Comparison of ENCODE assay signal across 15 mouse cellular contexts in the genomic region with DNA sequence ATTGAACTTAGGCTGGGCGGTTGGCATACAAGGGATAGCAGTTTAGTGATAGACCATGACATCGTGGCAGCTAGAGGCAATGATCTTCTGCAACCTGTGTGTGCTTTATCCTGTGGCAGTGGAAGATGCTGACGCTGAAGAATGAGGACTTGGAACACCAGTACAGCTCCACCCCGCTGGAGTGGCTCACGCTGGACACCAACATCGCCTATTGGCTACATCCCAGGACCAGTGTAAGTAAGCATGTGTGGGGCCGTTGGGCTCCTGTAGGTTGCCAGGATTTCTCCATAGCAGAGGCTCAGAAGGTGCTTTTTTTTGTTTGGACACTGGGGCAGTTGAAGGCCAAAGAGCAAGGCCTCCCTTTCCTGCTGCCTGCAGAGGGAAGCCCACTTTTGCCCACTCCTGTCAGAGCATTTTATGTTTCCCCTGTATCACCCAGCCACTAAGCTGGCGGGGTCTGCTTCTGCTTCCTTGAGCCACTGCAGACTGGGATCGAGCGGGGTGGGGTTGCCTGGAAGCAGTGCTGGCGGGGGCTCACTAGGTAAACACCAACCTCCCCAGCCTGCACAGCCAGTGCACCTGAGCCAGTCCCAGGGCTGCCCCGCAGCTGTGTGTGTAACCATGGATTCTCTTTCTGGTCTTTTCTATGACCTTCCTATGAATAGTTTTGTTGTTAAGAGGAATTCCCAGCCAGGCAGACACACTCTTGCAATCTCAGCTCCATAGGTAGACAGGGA. TPM values are rescaled to one million over a fixed set of nuclear protein-coding genes. Genes with fewer than 3 reads are reported as not detected.
DNase-seq lines count a peak whose midpoint lies in the region; ATAC-seq and TF ChIP-seq lines count a peak whose summit lies in the region.
"Had no signal": no experiment of that assay in that cellular context is flagged by ENCODE, and none has a peak within 500 bp of the region (broad histone marks: within the 10 kb centered on the region; RNA-seq: fewer than 3 reads in every experiment).

No protein-coding gene starts in this region.

- no peak overlapping the region for H3K27ac ChIP-seq in kidney, adult 2 months (ENCODE audit: insufficient read depth, low read depth, low read length)
- no peak overlapping the region for H3K27ac ChIP-seq in kidney, embryonic 15.5 days
- H3K27ac ChIP-seq in forebrain, postnatal 0 days (ENCODE audit: low read depth, low read length) = no peak overlapping the region
- H3K27ac ChIP-seq: hindbrain, embryonic 10.5 days; intestine, embryonic 15.5 days; macrophage; neural tube, embryonic 15.5 days had no signal

- WGBS in kidney, adult 2 months = 72% methylated on average over 12 of the region's 12 CpGs
- 89% methylated on average over 12 of the region's 12 CpGs for WGBS in kidney, embryonic 15.5 days
- WGBS in forebrain, postnatal 0 days = 92% methylated on average over 12 of the region's 12 CpGs

- no peak for TF ChIP-seq POLR2A in kidney, adult 2 months (IDR thresholded peaks at IDR 0.05; ENCODE audit: low read depth, low read length)

- H3K4me2 ChIP-seq in kidney, embryonic 15.5 days = no peak overlapping the region
- H3K4me2 ChIP-seq in forebrain, postnatal 0 days (ENCODE audit: low read depth) = no peak overlapping the region
- H3K4me2 ChIP-seq: heart, embryonic 12.5 days; intestine, embryonic 15.5 days; neural tube, embryonic 15.5 days had no signal

- H3K4me3 ChIP-seq in kidney, adult 2 months (ENCODE audit: insufficient read depth, low read depth, low read length) = no peak overlapping the region
- no peak overlapping the region for H3K4me3 ChIP-seq in kidney, embryonic 15.5 days (replicated peaks)
- H3K4me3 ChIP-seq in forebrain, postnatal 0 days (ENCODE audit: low read depth, low read length) = no peak overlapping the region
- H3K4me3 ChIP-seq: heart, embryonic 12.5 days; hindbrain, embryonic 10.5 days; intestine, embryonic 15.5 days; neural tube, embryonic 15.5 days had no signal

- no peaks in the 10 kb centered on the region for H3K4me1 ChIP-seq in kidney, adult 2 months (ENCODE audit: control insufficient read depth, insufficient read depth, low read length)
- no peaks in the 10 kb centered on the region for H3K4me1 ChIP-seq in kidney, embryonic 15.5 days
- H3K4me1 ChIP-seq in forebrain, postnatal 0 days (ENCODE audit: insufficient read depth) = no peaks in the 10 kb centered on the region
- H3K4me1 ChIP-seq: heart, embryonic 12.5 days; hindbrain, embryonic 10.5 days; intestine, embryonic 15.5 days; neural tube, embryonic 15.5 days had no signal

- no peak for ATAC-seq in kidney, embryonic 15.5 days (replicated peaks; ENCODE audit: low FRiP score)
- no peak for ATAC-seq in forebrain, postnatal 0 days
- no peak for ATAC-seq in megakaryocyte, adult 5-6 weeks (ENCODE audit: poor library complexity, severe bottlenecking)
- ATAC-seq: intestine, embryonic 15.5 days had no signal

- no peaks in the 10 kb centered on the region for H3K9me3 ChIP-seq in kidney, embryonic 15.5 days (replicated peaks)
- H3K9me3 ChIP-seq in forebrain, postnatal 0 days (ENCODE audit: low read length) = no peaks in the 10 kb centered on the region
- H3K9me3 ChIP-seq: heart, embryonic 12.5 days; hindbrain, embryonic 10.5 days; intestine, embryonic 15.5 days; neural tube, embryonic 15.5 days had no signal

- no peaks in the 10 kb centered on the region for H3K27me3 ChIP-seq in kidney, adult 2 months (replicated peaks; ENCODE audit: control insufficient read depth, insufficient read depth, low read length)
- no peaks in the 10 kb centered on the region for H3K27me3 ChIP-seq in kidney, embryonic 15.5 days
- H3K27me3 ChIP-seq in forebrain, postnatal 0 days (ENCODE audit: insufficient read depth, low read length) = no peaks in the 10 kb centered on the region
- H3K27me3 ChIP-seq: CH12.LX; heart, embryonic 12.5 days; intestine, embryonic 15.5 days; neural tube, embryonic 15.5 days had no signal

- no peaks in the 10 kb centered on the region; the same call in 1 of the 2 replicates for H3K36me3 ChIP-seq in kidney, adult 2 months (ENCODE audit: control insufficient read depth, insufficient read depth, low read length)
- peaks cover 93% of the 10 kb centered on the region for H3K36me3 ChIP-seq in kidney, embryonic 15.5 days
- H3K36me3 ChIP-seq in forebrain, postnatal 0 days (ENCODE audit: insufficient read depth) = peaks cover 76% of the 10 kb centered on the region

- peak; percentile 58 for DNase-seq in kidney, adult 2 months
- peak; percentile 33 for DNase-seq in adrenal gland, postnatal 25 days
- DNase-seq in gastrocnemius, adult 8-10 months (ENCODE audit: low spot score in 2 of 2) = peak; percentile 28 to 53
- peak; percentile 73 for DNase-seq in lung, postnatal 36 days
- no peak for DNase-seq in forebrain, postnatal 0 days
- DNase-seq: left cerebral cortex, postnatal 4 days; right cerebral cortex, adult 18-20 months had no signal

- H3K9ac ChIP-seq in kidney, embryonic 15.5 days = no peak overlapping the region
- H3K9ac ChIP-seq in forebrain, postnatal 0 days = no peak overlapping the region
- H3K9ac ChIP-seq: heart, embryonic 12.5 days; intestine, embryonic 15.5 days; neural tube, embryonic 15.5 days had no signal

- no peak for TF ChIP-seq CTCF in kidney, adult 2 months (conservative IDR thresholded peaks at IDR 0.05; ENCODE audit: insufficient read depth, insufficient read length, low read depth, low read length)
- no peak for TF ChIP-seq CTCF in forebrain, postnatal 0 days (IDR thresholded peaks at IDR 0.05; ENCODE audit: low read depth)

RNA-seq across cellular contexts. Expression of gene Uck1, which starts 8.0 kb away (rescaled TPM):
- 134 and 147 TPM in 2 replicates for polyA plus RNA-seq in kidney, adult 2 months (2012; rRNA removed)
- polyA plus RNA-seq in kidney, embryonic 15.5 days (2015; fragmentation: Nextera tagmentation; extraction: Ambion mirVana) = 72.2 and 74.5 TPM in 2 replicates
- total RNA-seq in adrenal gland, postnatal 25 days (2021) = 120 and 132 TPM in 2 replicates
- total RNA-seq in gastrocnemius, adult 8-10 months (2022) = 10 to 100 TPM; 10.1 to 10.9 (median 10.7) TPM
- 121 and 134 TPM in 2 replicates for total RNA-seq in forebrain, postnatal 0 days (2014; rRNA removed)
- polyA plus RNA-seq in forebrain, postnatal 0 days (2015; fragmentation: Nextera tagmentation; extraction: Ambion mirVana) = 92.7 and 105 TPM in 2 replicates
- 18.7 and 29.3 TPM in 2 replicates for total RNA-seq in megakaryocyte, adult 5-6 weeks (2015)
- total RNA-seq in megakaryocyte, adult 5-6 weeks (2017) = 19.3 and 19.6 TPM in 2 replicates

RNA-seq across cellular contexts. Expression of gene Pomt1, which starts 15.6 kb away (rescaled TPM):
- polyA plus RNA-seq in kidney, adult 2 months (2012; rRNA removed) = 30.2 and 37.2 TPM in 2 replicates
- polyA plus RNA-seq in kidney, embryonic 15.5 days (2015; fragmentation: Nextera tagmentation; extraction: Ambion mirVana) = 28.7 and 31.6 TPM in 2 replicates
- 47.0 and 54.2 TPM in 2 replicates for total RNA-seq in adrenal gland, postnatal 25 days (2021)
- total RNA-seq in gastrocnemius, adult 8-10 months (2022) = 10 to 100 TPM in 3 of 4 experiments, 1 to 10 TPM in 1; 10.0 to 12.5 (median 11.9) TPM
- 34.5 and 38.5 TPM in 2 replicates for total RNA-seq in forebrain, postnatal 0 days (2014; rRNA removed)
- polyA plus RNA-seq in forebrain, postnatal 0 days (2015; fragmentation: Nextera tagmentation; extraction: Ambion mirVana) = 16.2 and 19.8 TPM in 2 replicates
- total RNA-seq in megakaryocyte, adult 5-6 weeks (2015) = 7.7 and 8.4 TPM in 2 replicates
- total RNA-seq in megakaryocyte, adult 5-6 weeks (2017) = 15.2 and 17.3 TPM in 2 replicates

RNA-seq across cellular contexts. Expression of gene Golga2, which starts 35.2 kb away (rescaled TPM):
- 30.8 and 31.2 TPM in 2 replicates for polyA plus RNA-seq in kidney, adult 2 months (2012; rRNA removed)
- 23.0 and 27.3 TPM in 2 replicates for polyA plus RNA-seq in kidney, embryonic 15.5 days (2015; fragmentation: Nextera tagmentation; extraction: Ambion mirVana)
- 65.1 and 87.7 TPM in 2 replicates for total RNA-seq in adrenal gland, postnatal 25 days (2021)
- total RNA-seq in gastrocnemius, adult 8-10 months (2022) = 10 to 100 TPM; 50.1 to 62.3 (median 53.8) TPM
- total RNA-seq in forebrain, postnatal 0 days (2014; rRNA removed) = 62.2 and 64.4 TPM in 2 replicates
- polyA plus RNA-seq in forebrain, postnatal 0 days (2015; fragmentation: Nextera tagmentation; extraction: Ambion mirVana) = 16.3 and 22.1 TPM in 2 replicates
- 9.7 and 20.1 TPM in 2 replicates for total RNA-seq in megakaryocyte, adult 5-6 weeks (2015)
- total RNA-seq in megakaryocyte, adult 5-6 weeks (2017) = 51.1 and 55.3 TPM in 2 replicates

RNA-seq across cellular contexts. Expression of gene Swi5, which starts 35.9 kb away (rescaled TPM):
- 191 and 242 TPM in 2 replicates for polyA plus RNA-seq in kidney, adult 2 months (2012; rRNA removed)
- 419 and 447 TPM in 2 replicates for polyA plus RNA-seq in kidney, embryonic 15.5 days (2015; fragmentation: Nextera tagmentation; extraction: Ambion mirVana)
- total RNA-seq in adrenal gland, postnatal 25 days (2021) = 276 and 297 TPM in 2 replicates
- total RNA-seq in gastrocnemius, adult 8-10 months (2022) = 100 to 1,000 TPM; 137 to 150 (median 140) TPM
- 290 and 323 TPM in 2 replicates for total RNA-seq in forebrain, postnatal 0 days (2014; rRNA removed)
- polyA plus RNA-seq in forebrain, postnatal 0 days (2015; fragmentation: Nextera tagmentation; extraction: Ambion mirVana) = 407 and 445 TPM in 2 replicates
- total RNA-seq in megakaryocyte, adult 5-6 weeks (2015) = 114 and 143 TPM in 2 replicates
- total RNA-seq in megakaryocyte, adult 5-6 weeks (2017) = 208 and 230 TPM in 2 replicates
